Mouse (Mus musculus): ENCODE data around the gene Gm11568.
"Not testable (repeated sequence)": the region's sequence is repeated elsewhere in the genome, so short reads cannot be mapped to it uniquely, and the experiment has no call there.

- not testable (repeated sequence) for TF ChIP-seq CTCF (IDR thresholded peaks at IDR 0.05; ENCODE audit: borderline replicate concordance, insufficient read depth, low read length); POLR2A (IDR thresholded peaks at IDR 0.05; ENCODE audit: low read depth, low read length)
These were observed 15.4 kb downstream of the Gm11568 start, which contains the start of gene Krtap9-1 for GRCm38 (mm10) chr11:99873089-99873488.

Measured in embryonic fibroblast, embryonic 13.5 days (primary cell).